Mouse (Mus musculus) C2C12 (cell line): Measurements from ENCODE around the gene Tyrobp.

Experiments
- CTCF ChIP-seq: IDR thresholded peaks from one replicate; pipeline ENCODE4 v1.5.1; 2011; ENCODE audit not compliant: control insufficient read depth, insufficient read depth, insufficient read length
- MYOD1 ChIP-seq: IDR thresholded peaks from one replicate; pipeline ENCODE4 v1.6.1; 2011; ENCODE audit warnings: low read depth; ENCODE audit not compliant: control insufficient read depth, insufficient read length

- TF ChIP-seq CTCF = no peak
- TF ChIP-seq MYOD1 = no peak
Measured at GRCm38 (mm10) chr7:30450241-30450640, 36.7 kb downstream of the Tyrobp start.
